Mouse (Mus musculus): ENCODE data around the gene Polr1a. TPM values are rescaled to one million over a fixed set of nuclear protein-coding genes. Genes with fewer than 3 reads are reported as not detected.
A peak's percentile ranks its signal among the peaks of the same experiment; 100 is the strongest.

The Polr1a gene
- polyA plus RNA-seq, 1 experiment: 16.6 TPM

DNA sequence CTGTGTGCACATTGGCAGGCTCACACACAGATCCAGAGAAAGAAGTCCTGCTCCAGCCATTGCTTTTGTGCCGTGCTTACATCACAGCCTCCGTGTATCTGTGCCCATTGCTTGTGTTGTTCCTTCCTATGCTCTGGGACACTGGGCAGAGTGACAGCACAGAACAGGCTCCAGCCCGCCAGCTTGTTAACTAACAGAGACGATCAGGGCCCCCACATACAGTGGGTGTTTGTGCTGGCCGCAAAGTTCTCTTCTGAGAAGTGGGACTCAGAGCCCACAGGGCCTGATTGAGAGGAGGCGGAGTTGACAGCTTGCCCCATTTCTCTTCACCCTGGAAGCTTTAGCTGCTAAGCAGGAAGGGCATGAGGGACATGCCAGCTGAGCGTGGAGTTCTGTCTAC, 60.6 kb downstream of the Polr1a start:
- no peak for TF ChIP-seq CTCF (IDR thresholded peaks at IDR 0.05; ENCODE audit: extremely low read depth, insufficient read depth, low read length)
- TF ChIP-seq POLR2A (IDR thresholded peaks at IDR 0.05; ENCODE audit: extremely low read depth, insufficient read depth, low read length): no peak
- Histone ChIP-seq H3K4me3 (ENCODE audit: insufficient read depth, low read length) (no peak overlapping the region), H3K4me1 (ENCODE audit: control insufficient read depth, insufficient read depth, low read length) (peaks cover 5% of the 10 kb centered on the region), H3K27ac (ENCODE audit: insufficient read depth, low read length) (no peak overlapping the region)

DNA sequence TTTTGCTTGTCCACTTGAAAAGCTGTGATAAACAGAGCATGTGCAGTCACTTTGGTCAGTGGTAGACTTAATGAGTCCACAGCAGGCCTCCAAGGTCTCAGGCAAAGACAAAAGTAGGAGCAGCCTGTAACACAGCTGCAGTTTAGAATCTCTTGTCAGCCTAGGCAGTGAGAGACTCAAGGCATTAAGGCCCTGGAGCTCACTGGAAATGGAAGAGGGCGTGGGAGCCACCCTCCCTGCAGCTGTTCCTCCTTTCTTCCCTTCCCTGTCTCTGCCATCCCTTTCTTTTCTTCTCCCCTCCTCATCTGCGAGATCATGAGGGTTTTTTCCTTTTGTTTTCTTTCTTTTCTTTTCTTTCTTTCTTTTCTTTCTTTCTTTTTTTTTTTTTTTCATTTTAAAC, 61.3 kb downstream of the Polr1a start:
- Histone ChIP-seq H3K4me3 (ENCODE audit: insufficient read depth, low read length) (no peak overlapping the region), H3K4me1 (ENCODE audit: control insufficient read depth, insufficient read depth, low read length) (peaks cover 5% of the 10 kb centered on the region), H3K27ac (ENCODE audit: insufficient read depth, low read length) (no peak overlapping the region)
- TF ChIP-seq POLR2A (IDR thresholded peaks at IDR 0.05; ENCODE audit: extremely low read depth, insufficient read depth, low read length): no peak
- no peak for TF ChIP-seq CTCF (IDR thresholded peaks at IDR 0.05; ENCODE audit: extremely low read depth, insufficient read depth, low read length)

DNA sequence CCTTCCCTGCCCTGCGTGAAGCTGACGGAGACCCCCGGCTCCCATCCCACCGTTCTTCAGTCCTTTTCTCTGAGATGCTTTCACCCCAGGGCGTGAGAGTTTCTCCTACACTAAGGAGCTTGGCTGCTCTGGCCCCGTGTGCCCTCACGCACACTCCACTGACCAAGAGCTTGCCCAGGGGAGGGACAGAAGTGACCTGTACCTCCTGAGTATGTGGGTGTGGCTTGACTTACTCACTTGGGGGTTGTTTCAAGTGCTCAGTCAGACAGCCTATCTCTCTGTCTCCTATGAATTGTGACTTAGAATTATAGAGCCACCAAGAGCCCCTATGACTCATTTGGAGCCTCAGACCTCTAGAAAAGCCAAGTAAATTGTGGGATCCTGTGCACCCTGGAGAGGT, 67.7 kb downstream of the Polr1a start:
- TF ChIP-seq CTCF (IDR thresholded peaks at IDR 0.05; ENCODE audit: extremely low read depth, insufficient read depth, low read length): no peak
- no peak for TF ChIP-seq POLR2A (IDR thresholded peaks at IDR 0.05; ENCODE audit: extremely low read depth, insufficient read depth, low read length)
- Histone ChIP-seq H3K27ac (ENCODE audit: insufficient read depth, low read length) (no peak overlapping the region), H3K4me3 (ENCODE audit: insufficient read depth, low read length) (no peak overlapping the region), H3K4me1 (ENCODE audit: control insufficient read depth, insufficient read depth, low read length) (peaks cover 17% of the 10 kb centered on the region)

DNA sequence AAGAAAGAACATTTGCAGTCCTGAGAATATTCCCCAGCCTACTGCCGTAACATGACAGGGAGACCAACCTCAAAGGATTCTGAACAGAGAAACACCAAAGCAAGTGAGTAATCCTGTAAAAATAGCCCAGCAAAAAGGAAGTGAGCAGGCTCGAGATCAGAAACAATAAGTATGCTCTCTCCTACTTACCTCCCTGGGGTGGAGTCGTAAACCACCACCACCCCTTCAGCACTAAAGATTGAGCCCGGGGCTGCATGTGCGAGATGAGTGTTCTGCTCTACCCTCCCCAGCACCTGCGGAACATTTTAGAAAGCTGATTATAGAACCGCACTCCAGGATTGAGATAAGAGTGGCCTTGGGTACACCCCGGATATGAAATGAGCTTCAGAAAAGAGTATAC, 71.3 kb downstream of the Polr1a start:
- H3K4me3 ChIP-seq (ENCODE audit: insufficient read depth, low read length): no peak overlapping the region
- H3K4me1 ChIP-seq (ENCODE audit: control insufficient read depth, insufficient read depth, low read length): peaks cover 19% of the 10 kb centered on the region
- TF ChIP-seq CTCF (IDR thresholded peaks at IDR 0.05; ENCODE audit: extremely low read depth, insufficient read depth, low read length): no peak
- TF ChIP-seq POLR2A (IDR thresholded peaks at IDR 0.05; ENCODE audit: extremely low read depth, insufficient read depth, low read length): no peak
- H3K27ac ChIP-seq (ENCODE audit: insufficient read depth, low read length): peak overlapping the region; percentile 97

DNA sequence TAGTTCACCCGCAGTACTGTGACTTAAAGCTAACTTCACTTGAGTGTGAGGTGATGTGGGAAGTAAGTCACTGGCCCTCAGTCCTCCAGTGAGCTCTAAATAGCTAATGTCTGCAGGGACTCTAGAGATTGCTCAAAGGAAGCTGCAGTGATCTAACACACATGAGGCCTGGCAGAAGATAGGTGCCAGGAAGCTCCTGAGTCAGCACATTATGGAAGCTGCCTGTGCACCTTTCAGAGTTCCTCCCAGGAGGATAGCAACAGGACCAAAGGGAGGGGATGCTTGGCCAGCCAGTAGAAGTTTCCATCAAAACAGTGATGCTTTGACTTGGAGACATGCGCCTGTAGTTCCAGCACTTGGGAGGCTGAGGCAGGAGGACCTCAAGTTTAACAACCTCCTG, 71.7 kb downstream of the Polr1a start:
- Histone ChIP-seq H3K27ac (ENCODE audit: insufficient read depth, low read length) (peak overlapping the region; percentile 62), H3K4me3 (ENCODE audit: insufficient read depth, low read length) (no peak overlapping the region), H3K4me1 (ENCODE audit: control insufficient read depth, insufficient read depth, low read length) (peaks cover 19% of the 10 kb centered on the region)
- no peak for TF ChIP-seq CTCF (IDR thresholded peaks at IDR 0.05; ENCODE audit: extremely low read depth, insufficient read depth, low read length)
- no peak for TF ChIP-seq POLR2A (IDR thresholded peaks at IDR 0.05; ENCODE audit: extremely low read depth, insufficient read depth, low read length)

DNA sequence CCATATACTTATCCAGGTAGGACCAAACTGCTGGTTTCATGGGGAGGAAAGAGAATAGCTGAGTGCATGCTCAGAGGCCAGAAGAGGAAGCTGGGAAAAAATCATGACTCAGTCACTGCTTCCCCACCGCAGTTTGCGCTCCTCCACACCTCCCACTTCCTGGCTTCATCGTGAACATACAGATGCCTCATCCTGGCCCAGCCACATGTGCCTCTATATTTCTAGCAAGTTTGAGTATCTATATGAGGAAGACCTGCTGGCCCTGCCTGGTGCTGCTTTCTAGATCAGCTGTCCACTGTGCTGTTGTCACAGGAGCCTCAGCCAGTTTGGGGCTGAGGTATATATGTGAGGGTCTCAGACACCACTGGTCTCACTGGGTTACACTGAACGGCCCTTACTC, 72.6 kb downstream of the Polr1a start:
- H3K4me1 ChIP-seq (ENCODE audit: control insufficient read depth, insufficient read depth, low read length): peaks cover 19% of the 10 kb centered on the region
- TF ChIP-seq CTCF (IDR thresholded peaks at IDR 0.05; ENCODE audit: extremely low read depth, insufficient read depth, low read length): no peak
- no peak for TF ChIP-seq POLR2A (IDR thresholded peaks at IDR 0.05; ENCODE audit: extremely low read depth, insufficient read depth, low read length)
- peak overlapping the region; percentile 62 for H3K27ac ChIP-seq (ENCODE audit: insufficient read depth, low read length)
- no peak overlapping the region for H3K4me3 ChIP-seq (ENCODE audit: insufficient read depth, low read length)

DNA sequence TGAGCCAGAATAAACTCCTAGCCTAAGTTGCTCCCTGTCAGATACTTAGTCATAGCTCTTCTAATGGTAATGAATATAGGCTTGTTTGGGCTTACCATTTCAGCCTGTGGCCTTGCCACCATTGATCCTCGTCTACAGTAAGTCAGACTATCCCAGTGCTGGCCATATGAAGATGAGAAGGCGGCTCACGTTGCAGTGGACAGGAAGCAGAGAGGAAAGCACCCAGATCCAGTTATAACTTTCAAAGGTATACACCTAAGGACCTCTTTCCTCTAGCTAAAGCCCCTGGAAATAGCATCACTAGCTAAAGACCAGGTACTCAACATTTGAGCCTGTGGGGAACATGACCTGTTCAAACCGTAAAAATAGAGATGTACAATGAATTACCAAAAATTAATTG, 77.1 kb downstream of the Polr1a start:
- Histone ChIP-seq H3K27ac (ENCODE audit: insufficient read depth, low read length) (no peak overlapping the region), H3K4me3 (ENCODE audit: insufficient read depth, low read length) (no peak overlapping the region), H3K4me1 (ENCODE audit: control insufficient read depth, insufficient read depth, low read length) (peaks cover 10% of the 10 kb centered on the region)
- TF ChIP-seq POLR2A (IDR thresholded peaks at IDR 0.05; ENCODE audit: extremely low read depth, insufficient read depth, low read length): no peak
- no peak for TF ChIP-seq CTCF (IDR thresholded peaks at IDR 0.05; ENCODE audit: extremely low read depth, insufficient read depth, low read length)

DNA sequence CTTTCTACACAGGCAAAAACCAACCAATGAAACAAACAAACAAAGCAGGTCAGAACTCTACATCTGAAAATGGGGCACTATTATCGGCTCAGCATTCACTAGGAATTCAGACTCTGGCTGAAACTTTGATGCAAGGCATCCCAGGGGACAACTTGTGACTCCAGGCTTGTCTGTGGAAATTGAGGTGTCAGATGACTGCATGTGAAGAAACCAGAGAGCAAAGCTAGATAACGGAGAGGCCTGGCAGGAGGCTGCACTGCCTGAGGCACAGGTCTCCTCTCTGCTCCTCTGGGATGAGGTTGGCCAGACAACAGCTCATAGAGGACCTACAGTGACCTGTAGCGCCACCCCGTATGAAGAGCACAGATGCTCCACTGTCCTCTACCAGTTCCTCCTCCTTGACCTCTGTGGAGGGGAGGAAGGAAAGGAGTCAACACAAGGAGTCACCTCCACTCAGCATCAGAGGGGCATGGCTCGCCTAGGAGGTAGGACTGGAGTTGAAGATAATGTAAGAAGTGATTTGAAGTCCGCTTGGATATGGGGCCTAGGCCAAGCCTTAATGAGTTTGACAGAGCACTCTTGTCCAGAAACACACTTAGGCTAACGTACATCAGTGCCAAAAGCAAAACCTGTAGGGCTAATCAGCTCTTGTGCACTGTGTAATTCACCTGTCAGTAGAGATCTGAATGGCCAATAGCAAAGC, 78.8 kb downstream of the Polr1a start:
- H3K4me1 ChIP-seq (ENCODE audit: control insufficient read depth, insufficient read depth, low read length): peaks cover 8% of the 10 kb centered on the region
- H3K4me3 ChIP-seq (ENCODE audit: insufficient read depth, low read length): no peak overlapping the region
- no peak for TF ChIP-seq CTCF (IDR thresholded peaks at IDR 0.05; ENCODE audit: extremely low read depth, insufficient read depth, low read length)
- no peak for TF ChIP-seq POLR2A (IDR thresholded peaks at IDR 0.05; ENCODE audit: extremely low read depth, insufficient read depth, low read length)
- H3K27ac ChIP-seq (ENCODE audit: insufficient read depth, low read length): no peak overlapping the region

DNA sequence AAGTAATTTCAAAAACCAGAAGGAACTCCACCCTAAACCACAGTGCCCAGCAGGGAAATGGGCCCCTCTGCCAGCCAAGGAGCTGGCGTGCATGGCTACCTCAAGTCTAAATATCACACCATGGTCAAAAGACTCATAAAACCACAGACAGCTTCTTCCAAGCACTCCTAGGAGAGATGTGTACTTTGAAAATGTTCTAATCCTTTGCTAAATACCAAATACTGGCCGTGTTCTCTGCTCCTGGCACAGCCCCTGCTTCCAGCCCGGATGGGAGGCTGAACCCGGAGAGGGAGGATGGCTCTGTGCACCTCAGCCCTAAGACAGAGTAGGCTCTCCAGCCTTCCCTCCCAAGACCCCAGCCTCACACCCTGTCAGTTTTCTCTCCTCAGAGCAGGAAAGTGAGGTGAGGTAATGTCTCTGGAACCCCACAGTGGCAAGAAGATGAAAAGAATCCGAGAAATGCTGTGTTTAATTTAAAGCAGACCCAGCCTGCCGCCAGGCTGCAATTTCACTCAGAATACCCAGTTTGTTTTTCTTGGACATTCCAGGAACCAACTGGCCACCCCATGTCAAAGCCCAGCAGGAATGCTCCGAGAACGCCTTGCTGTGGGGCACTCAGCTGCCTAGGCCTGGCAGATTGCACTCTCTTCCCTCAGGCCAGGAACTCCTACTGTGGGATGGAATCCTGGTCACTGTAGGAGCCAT, 80.9 kb downstream of the Polr1a start:
- 0 out of 2 replicates have a peak overlapping the region, but pooled peaks have one; percentile 15 for H3K27ac ChIP-seq (ENCODE audit: insufficient read depth, low read length)
- TF ChIP-seq CTCF (IDR thresholded peaks at IDR 0.05; ENCODE audit: extremely low read depth, insufficient read depth, low read length) (no peak), POLR2A (IDR thresholded peaks at IDR 0.05; ENCODE audit: extremely low read depth, insufficient read depth, low read length) (no peak)
- H3K4me3 ChIP-seq (ENCODE audit: insufficient read depth, low read length): no peak overlapping the region
- peaks cover 8% of the 10 kb centered on the region for H3K4me1 ChIP-seq (ENCODE audit: control insufficient read depth, insufficient read depth, low read length)

DNA sequence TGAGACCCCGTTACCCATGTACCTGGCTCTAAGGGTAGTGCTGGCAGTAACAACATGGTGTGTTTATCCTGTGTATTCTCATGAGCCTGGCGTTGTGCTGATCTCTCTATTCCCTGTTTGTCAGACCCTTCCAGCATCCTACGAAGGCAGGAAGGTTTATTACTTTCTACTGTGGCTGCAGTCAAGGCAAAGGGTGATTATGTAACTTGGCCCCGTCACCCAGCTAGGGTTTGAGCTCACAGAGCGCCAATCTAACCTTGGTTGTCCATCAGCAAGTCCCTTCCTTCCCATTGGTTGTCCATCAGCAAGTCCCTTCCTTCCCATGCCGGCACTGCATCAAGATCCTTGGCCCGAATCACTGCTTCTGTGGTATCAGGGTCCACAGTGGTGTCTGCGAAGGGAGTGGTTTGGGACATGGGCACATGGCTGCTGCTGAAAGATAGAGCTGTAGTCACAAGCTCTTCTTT, 81.6 kb downstream of the Polr1a start:
- TF ChIP-seq POLR2A (IDR thresholded peaks at IDR 0.05; ENCODE audit: extremely low read depth, insufficient read depth, low read length): no peak
- no peak for TF ChIP-seq CTCF (IDR thresholded peaks at IDR 0.05; ENCODE audit: extremely low read depth, insufficient read depth, low read length)
- no peak overlapping the region for H3K4me3 ChIP-seq (ENCODE audit: insufficient read depth, low read length)
- H3K4me1 ChIP-seq (ENCODE audit: control insufficient read depth, insufficient read depth, low read length): peaks cover 8% of the 10 kb centered on the region
- no peak overlapping the region for H3K27ac ChIP-seq (ENCODE audit: insufficient read depth, low read length)

Data from cortical plate, adult 2 months (tissue).